Mouse (Mus musculus): ENCODE results near the gene Arsb.
"Not testable (repeated sequence)": the region's sequence is repeated elsewhere in the genome, so short reads cannot be mapped to it uniquely, and the experiment has no call there.

Gene Arsb

DNA sequence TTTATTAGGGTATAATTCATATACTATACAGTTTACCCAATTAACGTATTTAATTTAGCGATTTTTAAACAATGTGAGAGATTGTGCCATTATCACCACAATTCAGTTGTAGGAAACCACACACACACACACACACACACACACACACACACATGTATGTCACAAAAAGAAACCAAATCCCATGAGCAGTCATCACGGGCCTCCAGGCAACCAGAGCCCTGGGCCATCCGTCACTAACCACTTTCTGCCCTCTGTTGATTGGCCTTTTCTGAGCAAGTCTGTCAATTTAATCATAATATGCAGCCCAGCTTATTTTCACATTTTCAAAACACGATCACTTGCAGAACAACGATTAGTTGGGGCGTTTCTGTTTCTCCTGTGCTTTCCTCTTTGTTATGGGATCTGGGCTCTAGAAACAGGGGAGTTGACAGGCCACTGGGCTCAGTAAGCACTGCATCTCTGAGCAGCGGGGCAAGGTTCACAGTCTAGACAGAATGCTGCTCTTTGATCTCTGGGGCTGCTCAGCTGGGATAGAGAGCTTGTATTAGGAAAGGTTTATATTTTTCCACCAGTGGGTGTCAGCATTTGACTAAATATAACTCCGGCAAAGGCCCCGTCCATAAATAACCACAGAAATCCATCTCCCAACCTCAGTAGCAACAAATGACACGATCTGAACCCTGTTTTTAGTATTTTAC, 21.7 kb downstream of the Arsb start:
- no peak for DNase-seq (ENCODE audit: low spot score)

DNA sequence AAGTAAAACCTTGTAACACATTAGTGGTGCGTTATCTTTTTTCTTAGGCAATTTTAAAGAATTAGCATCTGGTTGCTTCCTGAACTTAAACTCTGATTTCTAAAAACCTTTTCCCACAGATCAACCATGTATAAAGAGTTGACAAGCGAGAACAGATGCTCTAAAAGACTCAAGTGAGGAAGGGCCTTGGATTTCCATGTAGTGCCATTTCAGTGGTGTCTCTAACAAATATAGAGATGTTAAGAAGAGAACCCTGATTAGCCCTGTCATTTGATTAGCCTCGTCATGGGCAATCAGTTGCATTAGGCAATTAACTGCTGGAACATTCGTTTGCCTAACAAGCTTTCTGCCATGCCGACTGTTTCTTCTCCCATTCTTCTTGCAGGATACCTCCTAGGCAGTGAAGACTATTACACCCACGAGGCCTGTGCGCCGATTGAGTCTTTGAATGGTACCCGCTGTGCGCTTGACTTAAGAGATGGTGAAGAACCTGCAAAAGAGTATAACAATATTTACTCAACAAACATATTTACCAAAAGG, 22.3 kb downstream of the Arsb start:
- no peak for DNase-seq (ENCODE audit: low spot score)

DNA sequence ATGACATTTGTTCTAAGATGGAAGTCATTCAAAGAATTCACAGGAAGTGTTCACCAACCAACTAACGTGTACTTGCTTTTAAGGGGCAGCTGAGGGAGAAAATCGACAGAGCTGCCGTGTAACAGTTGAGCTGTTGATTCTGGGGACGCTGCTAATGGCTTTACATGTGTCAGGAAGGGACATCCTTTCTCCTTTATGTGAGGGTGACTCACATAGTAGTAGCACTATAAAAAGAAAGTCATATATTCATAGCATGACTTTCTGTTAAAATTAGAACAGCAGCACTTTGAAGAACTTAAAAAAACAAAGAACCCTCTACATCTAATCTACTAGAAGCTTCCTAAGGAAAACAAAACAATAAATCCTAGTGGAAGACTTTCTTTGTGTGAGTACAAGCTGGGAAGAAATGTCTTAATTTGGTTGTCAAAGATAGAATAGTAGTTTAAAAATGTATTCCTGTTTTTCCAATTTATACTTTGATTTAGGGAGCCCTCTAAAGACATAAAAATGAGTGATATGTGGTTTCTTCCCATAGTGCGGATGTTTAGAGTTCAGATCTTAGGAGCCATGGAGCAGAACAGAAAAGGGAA, 25.7 kb downstream of the Arsb start:
- DNase-seq (ENCODE audit: low spot score): no peak

DNA sequence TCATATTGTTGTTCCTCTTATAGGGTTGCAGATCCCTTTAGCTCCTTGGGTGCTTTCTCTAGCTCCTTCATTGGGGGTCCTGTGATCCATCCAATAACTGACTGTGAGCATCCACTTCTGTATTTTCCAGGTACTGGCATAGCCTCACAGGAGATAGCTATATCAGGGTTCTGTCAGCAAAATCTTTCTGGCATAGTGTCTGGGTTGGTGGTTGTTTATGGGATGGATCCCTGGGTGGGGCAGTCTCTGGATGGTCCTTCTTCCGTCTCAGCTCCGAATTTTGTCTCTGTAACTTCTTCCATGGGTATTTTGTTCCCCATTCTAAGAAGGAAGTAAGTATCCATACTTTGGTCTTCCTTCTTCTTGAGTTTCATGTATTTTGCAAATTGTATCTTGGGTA, 38.9 kb downstream of the Arsb start:
- not testable (repeated sequence) for DNase-seq (ENCODE audit: low spot score)

DNA sequence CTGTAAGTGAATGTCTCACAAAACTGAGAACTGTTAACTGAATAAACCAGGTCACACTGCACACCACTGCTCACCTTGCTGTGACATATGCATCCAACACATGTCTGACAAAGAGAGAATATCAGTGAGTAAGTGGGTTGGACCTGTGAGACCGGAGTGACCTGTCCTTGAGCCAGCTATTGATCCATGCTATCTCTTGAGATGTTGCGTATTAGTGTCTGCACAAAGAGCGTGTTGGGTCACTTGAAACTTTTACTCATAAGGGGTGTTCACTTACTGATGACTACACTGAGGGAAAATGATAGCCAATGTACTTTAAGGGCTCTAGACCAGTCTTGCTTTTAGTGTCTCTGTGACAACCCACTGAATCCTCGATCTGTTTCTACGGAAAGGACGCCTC, 42.7 kb downstream of the Arsb start:
- DNase-seq (ENCODE audit: low spot score): no peak

DNA sequence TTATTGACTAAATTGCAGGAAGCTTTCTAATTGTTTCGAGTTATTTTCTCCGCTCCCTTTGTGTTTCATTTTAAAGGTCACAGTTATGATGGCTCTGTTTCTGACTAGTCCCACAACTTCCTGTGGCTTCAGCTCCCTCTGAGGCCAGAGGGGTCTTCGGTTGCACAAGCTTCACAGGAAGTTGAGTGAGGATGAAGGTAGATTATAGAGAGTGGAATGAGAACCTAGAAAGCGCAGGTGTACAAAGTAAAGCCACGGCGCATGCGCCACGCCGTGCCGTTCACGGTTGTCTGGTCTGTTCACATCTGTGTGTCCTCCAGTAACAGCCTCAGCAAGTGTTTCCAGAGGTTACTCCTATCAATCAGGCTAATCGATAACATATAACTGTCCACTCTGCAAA, 43.2 kb downstream of the Arsb start:
- no peak for DNase-seq (ENCODE audit: low spot score)

DNA sequence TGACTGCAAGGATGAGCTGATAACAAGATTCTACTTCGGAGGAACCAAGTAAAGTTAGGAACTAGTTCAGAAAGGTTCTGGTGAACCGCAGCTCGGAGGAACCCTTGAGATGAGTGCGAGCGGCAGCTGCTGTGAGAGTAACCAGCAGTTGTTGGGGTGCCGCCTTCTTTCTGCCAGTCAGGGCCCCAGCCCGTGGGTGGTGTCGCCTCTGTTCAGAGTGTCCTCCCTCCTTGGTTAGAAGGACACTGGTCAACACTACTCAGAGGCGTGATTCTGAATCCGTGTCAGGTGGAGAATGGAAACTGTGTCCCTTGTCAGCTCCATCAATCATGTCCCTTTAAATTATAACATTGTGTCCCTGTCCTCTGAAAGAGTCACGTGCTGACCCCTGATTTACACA, 43.7 kb downstream of the Arsb start:
- no peak for DNase-seq (ENCODE audit: low spot score)

DNA sequence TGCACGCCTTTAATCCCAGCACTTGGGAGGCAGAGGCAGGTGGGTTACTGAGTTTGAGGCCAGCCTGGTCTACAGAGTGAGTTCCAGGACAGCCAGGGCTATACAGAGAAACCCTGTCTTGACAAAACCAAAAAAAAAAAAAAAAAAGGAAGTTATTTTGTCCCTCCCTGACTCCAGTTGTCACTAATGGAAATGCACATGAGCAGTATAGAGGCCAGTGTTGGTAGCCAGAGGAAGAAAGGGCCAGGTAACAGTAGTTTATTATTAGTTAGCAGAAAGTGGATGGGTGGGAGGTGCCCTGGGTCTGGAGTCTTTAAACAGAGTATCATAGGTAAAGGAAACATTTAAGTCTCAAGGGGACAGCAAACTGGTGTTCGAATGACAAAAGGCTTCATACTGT, 44.7 kb downstream of the Arsb start:
- DNase-seq (ENCODE audit: low spot score): no peak

DNA sequence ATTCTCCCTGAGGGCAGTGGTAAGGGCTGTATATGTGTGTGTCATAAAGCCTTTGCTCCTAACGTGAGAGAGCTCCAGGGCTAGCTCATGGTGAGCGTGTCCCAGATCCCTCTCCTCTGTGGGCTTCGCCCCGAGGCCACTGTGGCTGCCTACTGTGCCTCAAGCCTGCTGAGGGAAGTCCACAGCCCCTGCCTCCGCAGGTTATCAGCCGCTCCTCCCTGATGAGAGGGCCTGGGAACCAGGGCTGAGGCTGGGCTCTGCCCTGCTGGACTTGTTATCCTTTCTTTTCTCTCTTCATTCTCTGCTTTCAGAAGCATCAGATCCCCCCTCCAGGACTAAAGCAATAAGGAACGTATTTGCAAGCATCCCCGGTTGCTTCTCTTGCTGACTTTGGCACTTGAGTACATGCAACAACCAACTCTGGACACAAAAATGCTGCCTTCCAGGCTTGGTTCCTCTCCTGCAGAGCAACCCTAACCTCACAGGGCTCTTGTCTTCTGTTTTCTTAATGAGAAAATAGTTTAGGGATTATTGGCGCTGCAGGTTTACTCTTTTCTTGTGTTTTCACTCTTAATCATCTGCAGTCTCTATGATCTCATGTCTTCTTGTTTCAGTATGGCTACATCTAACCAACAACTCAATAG, 45.4 kb downstream of the Arsb start:
- no peak for DNase-seq (ENCODE audit: low spot score)

DNA sequence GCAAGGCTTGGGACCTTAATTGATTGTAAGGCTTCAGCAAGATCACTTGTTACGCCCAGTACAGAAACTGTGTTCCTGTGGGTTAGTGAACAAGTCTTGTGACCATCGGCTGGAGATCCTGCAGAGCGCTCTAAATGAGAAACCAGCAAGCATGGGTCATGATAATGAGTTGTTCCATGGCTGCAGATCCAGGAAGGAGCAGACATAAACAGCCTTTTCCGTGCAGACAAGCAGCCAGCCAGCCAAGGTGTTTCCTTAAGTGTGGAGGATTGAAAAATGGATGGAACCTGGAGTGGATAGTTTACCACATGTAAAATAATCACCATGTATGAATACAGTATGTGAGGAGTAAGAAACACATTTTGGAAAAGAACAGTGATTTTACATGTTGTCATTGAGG, 48.7 kb downstream of the Arsb start:
- no peak for DNase-seq (ENCODE audit: low spot score)

DNA sequence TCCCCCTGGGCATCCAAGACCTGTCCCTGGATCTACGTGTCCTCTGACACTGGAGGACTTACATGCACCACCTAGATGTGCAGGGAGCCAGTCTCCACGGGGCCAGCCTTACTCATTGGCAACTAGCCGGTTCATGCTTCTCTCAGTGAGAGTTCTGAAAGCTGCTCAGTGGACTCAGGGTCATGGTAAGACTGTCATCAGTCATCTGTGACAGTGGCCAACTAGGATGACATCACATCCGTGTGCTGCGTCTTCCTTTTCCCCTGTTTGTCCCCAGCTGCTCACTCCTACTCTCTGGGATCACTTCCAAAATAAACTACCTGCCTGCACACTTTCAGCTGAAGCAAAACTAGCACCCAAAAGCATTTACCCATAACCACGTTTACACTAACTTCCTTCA, 50.6 kb downstream of the Arsb start:
- no peak for DNase-seq (ENCODE audit: low spot score)

DNA sequence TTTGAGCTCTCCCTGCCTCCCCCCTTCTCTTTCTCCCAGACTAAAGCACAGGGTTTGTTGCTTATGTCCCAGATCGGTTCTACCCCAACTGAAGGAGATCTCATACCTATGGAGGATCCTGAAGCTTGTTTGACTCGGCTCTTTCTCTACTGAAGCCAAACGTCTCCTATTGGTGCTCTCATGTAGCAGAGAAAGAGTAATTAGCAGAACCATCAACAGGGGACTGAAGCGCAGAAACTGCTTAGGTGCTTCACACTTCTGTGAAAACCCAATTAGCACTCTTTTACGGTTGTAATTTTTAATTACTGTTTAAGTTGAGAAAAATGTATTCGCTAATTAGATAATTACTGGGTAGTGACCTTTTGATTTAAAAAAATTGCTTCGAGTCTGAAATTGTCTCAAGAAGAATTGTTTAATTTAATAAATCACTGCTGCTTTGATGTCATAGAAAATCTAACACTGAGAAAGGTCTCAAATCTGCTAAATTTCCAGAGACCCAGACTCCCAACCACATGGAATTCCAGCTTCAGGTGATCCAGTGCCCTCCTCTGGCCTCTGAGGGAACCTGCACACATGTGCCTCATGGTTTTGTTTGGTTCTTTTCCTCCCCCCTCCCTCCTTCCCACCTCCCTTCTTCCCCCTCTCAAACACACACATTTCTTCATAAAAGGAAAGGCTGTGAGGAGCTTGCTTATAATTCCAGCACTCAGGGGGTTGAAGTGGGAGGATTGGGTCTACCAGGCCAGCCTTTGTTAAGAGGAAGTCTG, 54.5 kb downstream of the Arsb start:
- no peak for DNase-seq (ENCODE audit: low spot score)

DNA sequence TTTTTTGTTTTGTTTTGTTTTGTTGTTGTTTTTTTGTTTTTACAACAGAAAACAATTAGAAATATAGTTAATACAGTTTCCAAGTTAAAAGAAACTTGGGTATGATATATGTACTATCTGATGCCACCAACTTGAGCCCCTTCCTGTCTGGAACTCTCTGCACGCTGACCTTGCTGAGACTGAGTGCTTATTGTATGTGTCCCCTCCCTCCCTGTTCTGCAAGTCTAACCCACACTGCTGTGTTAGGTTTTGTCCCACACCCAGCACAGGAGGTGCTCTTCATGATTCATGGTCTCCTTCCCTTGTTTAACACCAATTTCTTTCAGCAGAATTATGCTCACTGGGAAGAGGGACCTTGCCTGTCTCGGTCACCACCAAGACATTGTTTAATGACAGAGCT, 56.3 kb downstream of the Arsb start:
- no peak for DNase-seq (ENCODE audit: low spot score)

DNA sequence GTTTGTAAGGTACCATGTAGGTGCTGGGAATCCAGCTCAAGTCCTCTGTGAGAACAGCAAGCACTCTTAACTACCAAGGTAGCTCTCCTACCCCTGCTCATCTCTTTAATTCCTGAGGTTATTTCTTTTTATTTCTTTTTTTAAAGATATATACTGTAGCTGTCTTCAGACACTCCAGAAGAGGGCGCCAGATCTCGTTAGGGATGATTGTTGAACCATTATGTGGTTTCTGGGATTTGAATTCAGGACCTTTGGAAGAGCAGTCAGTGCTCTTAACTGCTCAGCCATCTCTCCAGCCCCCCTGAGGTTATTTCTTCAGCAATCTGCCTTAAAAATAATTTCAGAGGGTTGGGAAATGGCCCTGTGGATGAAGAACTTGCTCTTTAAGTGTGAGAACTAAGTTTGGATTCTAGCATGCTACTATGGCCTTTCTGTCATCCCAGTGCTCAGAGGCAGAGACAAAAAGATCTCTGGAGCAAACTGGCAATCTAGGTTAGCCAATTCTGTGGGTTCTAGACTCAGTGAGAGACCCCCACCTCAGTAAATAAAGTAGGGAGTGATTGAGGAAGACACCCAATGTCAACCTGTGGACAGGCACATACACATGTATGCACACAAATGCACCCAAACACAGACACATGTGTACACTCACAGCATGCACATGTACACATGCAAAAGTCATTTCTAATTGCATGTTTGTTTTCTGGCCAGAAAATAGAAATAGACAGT, 58.3 kb downstream of the Arsb start:
- no peak for DNase-seq (ENCODE audit: low spot score)

DNA sequence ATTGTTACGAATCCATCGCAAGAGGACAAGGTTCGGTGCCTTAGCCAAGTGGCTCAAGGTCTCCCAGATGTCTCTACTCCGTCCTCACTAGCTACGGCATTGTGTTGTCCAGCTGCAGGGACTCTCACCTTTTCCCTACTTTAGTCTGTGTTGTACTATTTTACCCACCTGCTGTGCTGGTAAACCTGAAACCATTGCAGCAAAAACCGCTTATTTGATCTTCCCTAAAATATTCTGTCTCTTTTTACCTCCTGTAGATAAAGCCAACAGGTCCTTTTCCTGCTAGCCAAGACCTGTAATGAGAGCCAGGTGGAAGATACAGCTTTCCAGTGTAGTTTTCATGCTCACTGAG, 58.8 kb downstream of the Arsb start:
- no peak for DNase-seq (ENCODE audit: low spot score)

DNA sequence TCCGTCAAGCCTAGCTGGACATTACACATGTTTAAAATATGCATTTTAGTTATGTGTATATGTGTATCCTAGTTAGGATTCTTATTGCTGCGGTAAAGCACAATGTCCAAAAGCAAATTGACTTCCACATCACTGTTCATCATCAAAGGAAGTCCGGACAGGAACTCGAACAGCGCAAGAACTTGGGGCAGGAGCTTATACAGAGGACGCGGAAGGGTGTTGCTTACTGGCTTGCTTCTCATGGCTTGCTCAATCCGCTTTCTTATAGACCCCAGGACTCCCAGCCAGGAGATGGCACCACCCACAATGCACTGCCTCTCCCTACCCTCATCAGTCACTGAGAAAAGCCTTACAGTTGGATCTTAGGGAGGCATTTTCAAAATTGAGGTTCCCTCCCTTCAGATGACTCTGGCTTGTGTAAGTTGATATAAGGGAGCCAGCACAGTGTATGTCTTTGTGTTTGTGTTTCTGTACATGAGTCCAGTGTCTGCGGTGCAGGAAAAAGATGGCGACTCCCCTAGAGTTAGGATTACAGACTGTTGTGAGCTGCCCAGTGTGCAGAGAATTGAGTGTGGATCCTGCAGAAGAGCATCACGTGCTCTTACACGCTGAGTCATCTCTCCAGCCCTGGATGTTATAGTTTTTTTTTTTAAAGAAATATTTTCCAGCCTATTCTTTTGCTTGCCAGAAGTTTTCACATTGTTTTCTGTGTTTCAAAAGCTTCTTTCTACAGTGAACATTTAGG, 66.2 kb downstream of the Arsb start:
- no peak for DNase-seq (ENCODE audit: low spot score)

DNA sequence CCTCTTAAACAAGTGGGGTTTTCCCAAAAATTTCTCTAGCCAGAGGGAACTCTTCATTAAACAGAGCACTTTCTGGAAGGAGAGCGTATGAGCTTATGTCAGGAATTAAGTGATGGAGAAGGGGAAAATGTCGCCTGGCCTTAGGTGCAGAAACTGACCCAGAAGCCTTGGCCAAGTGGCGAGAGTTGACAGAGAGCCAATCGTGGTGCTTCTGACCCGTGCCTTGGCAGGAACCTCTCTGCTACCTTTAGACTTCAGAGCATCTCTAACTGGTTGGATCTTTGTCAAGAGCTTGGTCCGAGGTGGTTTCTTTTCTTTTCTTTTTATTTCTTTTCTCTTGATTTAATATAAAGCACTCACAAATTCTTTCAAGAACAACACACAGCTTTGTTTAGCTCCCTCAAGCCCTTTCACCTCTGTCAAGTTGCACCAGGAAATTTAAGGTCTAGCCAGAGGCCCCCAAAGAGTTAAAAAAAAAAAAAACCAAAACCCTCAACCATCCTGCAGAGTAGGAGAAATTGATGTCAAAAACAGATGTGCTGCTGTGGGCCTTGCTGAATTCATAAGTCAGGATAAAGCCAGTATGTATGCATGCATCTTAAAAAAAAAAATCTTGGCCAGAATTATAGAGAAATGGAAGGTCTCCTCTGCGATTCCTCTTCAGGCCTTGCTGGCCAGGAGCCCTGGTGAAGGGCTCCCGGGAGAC, 67.2 kb downstream of the Arsb start:
- no peak for DNase-seq (ENCODE audit: low spot score)

DNA sequence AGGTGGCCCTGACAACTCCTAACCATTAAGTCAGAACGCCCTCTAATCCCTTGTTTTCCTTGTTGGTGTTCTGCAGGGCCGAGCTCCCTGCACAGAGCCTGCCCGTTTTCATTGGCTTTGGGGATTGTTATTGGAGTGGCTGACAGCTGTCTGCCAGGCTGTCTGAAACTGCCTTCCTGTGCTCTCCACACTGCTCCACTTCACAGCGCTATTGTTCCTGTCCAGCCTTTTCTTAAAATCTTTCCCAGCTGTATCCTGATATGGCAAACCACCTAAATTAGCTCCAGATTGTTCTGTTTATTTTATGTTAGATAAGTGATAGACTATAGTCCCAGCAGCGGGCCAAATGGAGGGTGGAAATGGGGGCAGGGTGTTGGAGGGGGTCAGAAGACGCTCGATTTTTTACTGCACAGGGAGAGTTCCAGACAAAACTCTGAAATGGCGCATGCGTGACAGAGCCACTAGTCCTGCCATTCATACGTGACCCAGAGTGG, 67.8 kb downstream of the Arsb start:
- DNase-seq (ENCODE audit: low spot score): peak; percentile 68

DNA sequence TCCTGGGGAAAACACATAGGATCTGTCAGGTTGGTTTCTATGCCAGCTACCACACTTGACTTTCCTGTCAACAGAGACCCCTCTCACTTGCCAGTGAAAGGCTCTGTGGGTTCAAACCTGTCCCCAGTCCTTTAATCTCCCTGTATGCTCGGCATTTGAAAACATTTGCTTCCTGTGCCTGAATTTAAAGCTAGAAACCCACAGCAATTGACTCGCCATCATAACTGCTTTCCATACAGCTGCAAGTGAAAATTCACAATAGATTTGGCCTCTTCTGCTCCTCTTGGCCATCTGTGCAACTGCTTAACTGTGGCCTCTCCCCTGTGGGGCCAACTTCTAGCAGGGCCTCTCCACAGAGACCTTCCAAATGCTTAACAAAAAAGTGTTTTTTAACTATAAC, 68.3 kb downstream of the Arsb start:
- no peak for DNase-seq (ENCODE audit: low spot score)

DNA sequence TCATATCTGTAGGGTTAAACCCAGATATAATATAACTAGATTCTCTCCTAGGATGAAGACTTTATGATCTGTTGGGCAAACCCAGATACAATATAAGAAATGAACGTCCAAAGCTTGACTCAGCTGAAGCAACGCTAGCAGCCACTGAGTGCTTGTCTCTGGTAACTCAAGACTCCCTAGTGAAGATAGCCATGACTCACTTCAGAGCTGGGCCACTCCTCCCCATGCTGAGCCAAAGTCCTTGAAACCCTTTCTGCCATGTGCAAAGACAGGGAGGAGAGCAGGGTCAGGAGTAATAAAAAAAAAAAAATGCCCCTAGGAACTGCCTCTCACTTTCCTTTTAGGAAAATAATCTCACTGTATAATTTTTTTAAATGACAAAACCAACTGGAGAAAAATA, 68.7 kb downstream of the Arsb start:
- DNase-seq (ENCODE audit: low spot score): peak; percentile 31

Data from ovary, postnatal 36 days (tissue).